Mouse (Mus musculus) mouse embryonic stem cell (cell line): ENCODE results near the gene Erg.

ENCODE experiments used
- in situ Hi-C, 2 experiments: fragments of 300-500 bp; cut with MboI; formaldehyde crosslinking; loops; 1 replicate in 1 of 2; 3 replicates in 1 of 2; pipeline ENCODE4 v1.14.3; 2019 to 2020; ENCODE audit warnings: low sequenced_read_pairs in 2 of 2, low pct_unique_long_range_greater_than_20kb in 1 of 2, mixed read lengths in 1 of 2; ENCODE audit not compliant: unreplicated experiment in 1 of 2

Erg gene

DNA sequence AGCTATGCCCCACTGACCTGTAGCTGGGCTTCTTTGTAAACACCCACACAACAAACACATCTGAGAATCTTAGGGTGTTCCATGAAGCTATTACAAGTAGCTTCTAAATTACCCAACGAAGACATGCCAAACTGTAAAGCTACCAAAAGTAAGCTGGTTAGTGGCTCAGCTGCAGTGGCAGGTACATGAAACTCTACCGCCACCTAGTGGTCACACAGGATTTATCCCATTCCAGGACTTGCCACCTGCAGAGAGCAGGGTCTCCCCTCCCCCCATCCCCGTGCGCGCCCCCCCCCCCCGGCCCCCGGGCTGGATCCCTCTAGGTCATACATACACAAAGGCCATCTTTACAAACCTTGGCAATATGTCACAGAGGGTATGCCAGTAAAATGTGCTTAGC, 240.5 kb downstream of the Erg start:
- in situ Hi-C loops, result loop anchor here (10.0 to 25.0 kb wide), 3 partner anchors 221 to 534 kb away; no protein-coding TSS in a partner anchor

DNA sequence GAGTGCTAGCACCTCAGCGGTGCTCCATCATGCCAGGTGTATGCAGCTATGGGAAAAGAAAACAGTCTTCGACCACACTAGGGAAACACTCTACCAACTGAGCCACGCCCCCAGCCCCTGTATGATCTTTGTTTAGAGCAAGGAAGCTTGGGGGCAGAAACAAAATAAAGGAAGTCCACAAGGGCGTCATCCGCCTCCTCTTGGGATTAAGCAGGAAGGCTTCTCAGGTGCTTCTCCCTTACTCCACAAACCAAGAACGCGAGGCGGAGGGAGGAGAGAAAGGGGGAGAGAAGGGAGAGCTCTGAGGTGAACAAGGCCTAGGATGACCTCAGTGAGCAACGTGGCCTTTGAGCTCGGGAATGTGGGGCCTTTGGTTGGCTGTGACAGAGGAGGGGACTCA, 241.4 kb downstream of the Erg start:
- in situ Hi-C loops, result loop anchor here (10.0 to 25.0 kb wide), 3 partner anchors 220 to 533 kb away; no protein-coding TSS in a partner anchor

DNA sequence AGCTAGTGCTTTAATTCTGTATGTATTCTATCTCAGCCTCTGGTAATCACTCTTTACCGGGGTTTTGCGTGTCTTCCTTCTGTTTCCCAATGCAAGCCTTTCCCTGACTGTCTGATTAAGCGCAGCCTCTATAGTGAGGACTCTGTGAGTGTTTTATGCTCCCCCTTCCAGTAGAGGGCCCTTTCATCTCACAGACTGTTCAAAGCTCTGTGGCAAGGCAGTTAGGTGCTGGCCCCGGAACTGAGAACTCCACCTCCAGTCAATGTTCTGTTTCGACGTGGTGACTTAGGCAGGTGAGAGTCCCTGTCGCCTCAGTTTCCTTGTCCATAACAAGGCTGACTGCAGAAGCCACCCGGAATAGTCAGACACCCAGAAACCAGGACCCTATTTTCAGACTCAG, 244.4 kb downstream of the Erg start:
- in situ Hi-C loops, result loop anchor here (10.0 to 25.0 kb wide), 3 partner anchors 217 to 530 kb away; no protein-coding TSS in a partner anchor

DNA sequence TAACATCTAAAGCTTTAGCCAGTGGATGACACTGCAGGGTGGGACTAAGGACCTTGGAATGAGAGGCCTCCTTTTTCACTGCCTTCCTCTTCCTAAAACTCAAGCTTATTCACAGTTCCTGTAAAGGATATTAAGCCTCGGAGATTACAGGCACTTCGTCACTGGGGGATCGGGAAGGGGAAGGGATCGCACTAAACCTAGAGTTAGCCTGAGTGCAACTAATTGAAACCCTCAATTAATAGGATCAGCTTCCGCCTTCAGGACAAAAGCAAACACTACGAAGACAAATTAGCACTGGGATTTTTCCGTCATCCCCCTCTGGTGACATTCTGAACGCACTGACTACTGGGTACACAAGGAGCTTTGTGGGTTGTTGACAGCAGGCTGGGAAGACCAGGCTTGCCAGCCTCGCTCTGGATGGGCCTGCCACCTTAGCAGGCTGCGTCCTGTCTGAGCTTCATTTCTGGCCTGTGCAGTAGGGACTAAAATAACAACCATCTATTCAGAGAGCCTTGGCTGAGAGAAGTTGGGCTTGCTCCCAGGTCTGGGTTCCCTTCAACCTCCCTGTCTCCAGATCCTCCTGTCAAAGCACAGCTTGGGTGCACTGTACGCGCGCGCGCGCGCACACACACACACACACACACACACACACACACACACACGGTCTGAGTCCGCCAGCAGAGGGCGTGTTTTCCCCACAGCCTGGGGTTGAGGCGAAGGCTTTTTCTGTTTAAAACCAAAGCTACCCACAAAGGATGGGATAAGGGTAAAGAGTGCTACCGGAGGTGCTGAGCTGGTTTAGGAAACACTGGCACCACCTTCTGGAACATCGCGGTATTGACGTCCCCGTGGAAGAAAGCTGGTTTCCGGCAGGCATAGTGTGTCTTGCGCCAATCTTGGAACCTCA, 245.3 kb downstream of the Erg start:
- in situ Hi-C loops, result loop anchor here (10.0 to 25.0 kb wide), 3 partner anchors 216 to 529 kb away; no protein-coding TSS in a partner anchor

DNA sequence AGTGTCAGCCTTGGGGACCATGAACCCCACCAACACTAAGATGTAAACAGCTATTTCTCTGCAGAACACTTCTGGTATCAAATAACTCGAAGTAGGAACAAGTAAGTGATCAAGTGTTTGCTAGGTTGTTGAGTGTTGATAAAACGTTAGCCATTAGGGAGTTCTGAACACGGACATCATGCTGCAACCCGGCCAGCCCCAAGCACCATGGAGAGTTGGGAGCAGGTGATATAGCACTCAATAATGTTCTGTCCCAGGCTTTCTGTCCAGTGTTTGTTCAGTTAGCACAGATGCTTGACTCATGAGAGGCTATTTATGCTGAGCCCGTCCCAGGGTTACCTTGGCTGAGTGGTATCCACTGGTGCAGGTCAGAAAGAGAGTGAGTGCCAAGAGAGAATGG, 254.2 kb downstream of the Erg start:
- in situ Hi-C loops, result loop anchor here in 1 of 2 experiments (25.0 kb wide), 1 partner anchor 520 kb away; no protein-coding TSS in a partner anchor

DNA sequence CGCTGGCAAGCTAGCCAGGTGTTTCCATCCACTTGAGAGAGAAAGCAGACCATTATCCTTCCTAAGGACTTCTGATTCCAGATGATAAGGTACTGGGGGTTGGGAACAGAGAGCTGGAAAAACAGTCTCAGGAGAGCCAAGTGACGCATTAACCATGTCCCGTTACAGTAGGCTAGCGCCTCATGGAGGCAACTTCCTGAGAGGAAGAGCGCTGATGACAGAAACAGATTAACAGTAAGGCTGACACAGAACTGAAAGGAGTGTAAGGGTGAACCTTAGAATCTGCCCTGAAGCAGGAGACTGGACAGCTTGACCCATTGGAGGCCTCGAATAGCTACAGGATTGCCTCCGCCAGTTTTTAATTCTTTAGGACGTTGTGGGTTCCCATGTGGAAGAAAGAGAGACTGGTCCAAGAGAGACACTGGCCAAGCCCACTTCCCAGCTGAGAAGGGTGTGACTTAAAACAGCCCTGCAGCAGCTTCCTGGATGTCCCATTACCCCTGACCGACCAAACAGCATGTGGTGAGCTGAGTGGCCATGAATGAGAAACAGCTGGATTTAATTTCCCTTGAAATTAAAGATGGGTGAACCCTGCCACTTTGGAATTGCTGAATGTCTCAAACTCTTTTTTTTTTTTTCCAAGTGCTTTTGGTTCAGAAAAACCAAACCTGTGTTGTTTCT, 264.3 kb downstream of the Erg start:
- in situ Hi-C loops, result no loop called here
